ENCODE assay signal across 8 mouse cellular contexts in the genomic region with DNA sequence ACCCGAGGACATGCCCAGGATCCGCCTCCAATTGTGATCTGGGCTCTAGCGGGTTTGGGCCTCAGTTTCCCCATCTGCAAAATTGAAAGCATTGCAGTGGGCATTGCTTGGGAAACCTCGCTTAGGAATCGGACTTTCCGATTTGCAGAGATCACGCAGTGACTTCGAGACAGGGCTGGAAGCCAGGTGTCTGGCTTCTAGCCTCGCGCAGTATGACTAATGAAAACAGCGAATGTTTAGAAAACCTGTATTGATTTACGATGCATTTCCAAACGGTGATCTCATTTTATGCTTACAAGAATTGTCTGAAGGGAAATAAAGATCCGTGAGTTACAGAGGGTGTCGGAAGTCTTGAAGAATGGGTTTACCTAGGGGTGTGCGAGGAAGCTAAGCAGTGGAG. TPM values are rescaled to one million over a fixed set of nuclear protein-coding genes. Genes with fewer than 3 reads are reported as not detected.
DNase-seq lines count a peak whose midpoint lies in the region; ATAC-seq and TF ChIP-seq lines count a peak whose summit lies in the region.

No protein-coding gene starts in this region.

- H3K9me3 ChIP-seq in forebrain, embryonic 16.5 days (ENCODE audit: control insufficient read depth, low read length): no peaks in the 10 kb centered on the region

- peak overlapping the region; percentile 76 for H3K27ac ChIP-seq in liver, adult 2 months (replicated peaks; ENCODE audit: insufficient read depth, low read depth, low read length)
- H3K27ac ChIP-seq in forebrain, embryonic 16.5 days (ENCODE audit: low read length): no peak overlapping the region; the same call in 1 of the 2 replicates

- H3K79me2 ChIP-seq in liver, adult 2 months (ENCODE audit: control insufficient read depth, insufficient read depth, low read length): peaks cover 4% of the 10 kb centered on the region; the same call in 1 of the 2 replicates

- H3K4me1 ChIP-seq in liver, adult 2 months (ENCODE audit: control insufficient read depth, insufficient read depth, low read length): peaks cover 8% of the 10 kb centered on the region
- H3K4me1 ChIP-seq in forebrain, embryonic 16.5 days (replicated peaks; ENCODE audit: control insufficient read depth, insufficient read depth, low read length): peaks cover 22% of the 10 kb centered on the region

- TF ChIP-seq CTCF in liver, adult 2 months (IDR thresholded peaks at IDR 0.05; ENCODE audit: low read depth, low read length): no peak

- H3K27me3 ChIP-seq in liver, adult 2 months (ENCODE audit: control insufficient read depth, insufficient read depth, low read length): no peaks in the 10 kb centered on the region
- H3K27me3 ChIP-seq in forebrain, embryonic 16.5 days (replicated peaks; ENCODE audit: control insufficient read depth, insufficient read depth, low read length): no peaks in the 10 kb centered on the region

- H3K36me3 ChIP-seq in liver, adult 2 months (ENCODE audit: control insufficient read depth, insufficient read depth, low read length): peaks cover 21% of the 10 kb centered on the region
- peaks cover 15% of the 10 kb centered on the region for H3K36me3 ChIP-seq in forebrain, embryonic 16.5 days (ENCODE audit: control insufficient read depth, insufficient read depth)

- peak overlapping the region; percentile 84 for H3K9ac ChIP-seq in liver, adult 2 months (ENCODE audit: low read depth, low read length)
- H3K9ac ChIP-seq in forebrain, embryonic 16.5 days (replicated peaks; ENCODE audit: low read depth, low read length): peak overlapping the region; percentile 89

- ATAC-seq in forebrain, embryonic 16.5 days: no peak
- ATAC-seq in megakaryocyte-erythroid progenitor cell, adult 5-6 weeks (replicated peaks; ENCODE audit: low FRiP score, low TSS enrichment, poor library complexity, severe bottlenecking): 0 out of 2 replicates have a peak, but pooled peaks have one; percentile 18
- ATAC-seq in frontal cortex, adult (ENCODE audit: low TSS enrichment): no peak

- WGBS in liver, adult 2 months: under 1% methylated on average over 16 of the region's 16 CpGs
- WGBS in forebrain, embryonic 16.5 days: under 1% methylated on average over 16 of the region's 16 CpGs

- peak overlapping the region; percentile 78 for H3K4me3 ChIP-seq in liver, adult 2 months (ENCODE audit: insufficient read depth, low read depth, low read length)
- peak overlapping the region; percentile 96 for H3K4me3 ChIP-seq in forebrain, embryonic 16.5 days (replicated peaks; ENCODE audit: low read length)

- H3K4me2 ChIP-seq in forebrain, embryonic 16.5 days (ENCODE audit: low read length): peak overlapping the region; percentile 96

- no peak for TF ChIP-seq POLR2A in liver, adult 2 months (IDR thresholded peaks at IDR 0.05; ENCODE audit: extremely low read depth, insufficient read depth, low read length)

- peak; percentile 84 for DNase-seq in liver, adult 2 months (ENCODE audit: extremely low read depth, low read depth, low spot score)
- DNase-seq in liver: no peak
- DNase-seq in adrenal gland, postnatal 36 days: peak; percentile 55 to 61
- no peak for DNase-seq in spleen, postnatal 14 days (ENCODE audit: low spot score in 2 of 2)
- DNase-seq in urinary bladder, postnatal 4 days (ENCODE audit: low spot score in 2 of 2): no peak

RNA-seq across cellular contexts. Expression of a gene that starts 0.7 kb away (rescaled TPM):
- 95.5 and 100 TPM in 2 replicates for total RNA-seq in liver, adult 2 months (2014; rRNA removed)
- polyA plus RNA-seq in liver, adult 2 months (2012; rRNA removed): 150 and 184 TPM in 2 replicates
- 100 to 1,000 TPM; 122 to 188 TPM for total RNA-seq in adrenal gland, postnatal 36 days (2021)
- polyA plus RNA-seq in forebrain, embryonic 16.5 days (2015; fragmentation: Nextera tagmentation; extraction: Ambion mirVana): 42.8 and 43.3 TPM in 2 replicates
- 148 and 173 TPM in 2 replicates for total RNA-seq in megakaryocyte-erythroid progenitor cell, adult 5-6 weeks (2014; fragmentation: Nextera tagmentation)
- 145 and 393 TPM in 2 replicates for total RNA-seq in megakaryocyte-erythroid progenitor cell, adult 5-6 weeks (2017)

RNA-seq across cellular contexts. Expression of a gene that starts 13.9 kb away (rescaled TPM):
- 7.1 and 8.9 TPM in 2 replicates for total RNA-seq in liver, adult 2 months (2014; rRNA removed)
- 32.2 and 35.2 TPM in 2 replicates for polyA plus RNA-seq in liver, adult 2 months (2012; rRNA removed)
- total RNA-seq in adrenal gland, postnatal 36 days (2021): 100 to 1,000 TPM; 132 to 167 TPM
- polyA plus RNA-seq in forebrain, embryonic 16.5 days (2015; fragmentation: Nextera tagmentation; extraction: Ambion mirVana): 43.7 and 46.1 TPM in 2 replicates
- 23.4 and 41.0 TPM in 2 replicates for total RNA-seq in megakaryocyte-erythroid progenitor cell, adult 5-6 weeks (2014; fragmentation: Nextera tagmentation)
- total RNA-seq in megakaryocyte-erythroid progenitor cell, adult 5-6 weeks (2017): 11.1 and 21.7 TPM in 2 replicates

RNA-seq across cellular contexts. Expression of a gene that starts 24.7 kb away (rescaled TPM):
- total RNA-seq in liver, adult 2 months (2014; rRNA removed): not detected in 2 replicates
- polyA plus RNA-seq in liver, adult 2 months (2012; rRNA removed): not detected in 2 replicates
- not detected for total RNA-seq in adrenal gland, postnatal 36 days (2021)
- 0.16 and 0.56 TPM in 2 replicates for polyA plus RNA-seq in forebrain, embryonic 16.5 days (2015; fragmentation: Nextera tagmentation; extraction: Ambion mirVana)
- total RNA-seq in megakaryocyte-erythroid progenitor cell, adult 5-6 weeks (2014; fragmentation: Nextera tagmentation): not detected in 2 replicates
- total RNA-seq in megakaryocyte-erythroid progenitor cell, adult 5-6 weeks (2017): not detected in 2 replicates

RNA-seq across cellular contexts. Expression of a gene that starts 26.0 kb away (rescaled TPM):
- total RNA-seq in liver, adult 2 months (2014; rRNA removed): 0.18 and 0.40 TPM in 2 replicates
- polyA plus RNA-seq in liver, adult 2 months (2012; rRNA removed): 0.75 and 0.90 TPM in 2 replicates
- 10 to 100 TPM; 34.5 to 36.1 TPM for total RNA-seq in adrenal gland, postnatal 36 days (2021)
- 176 and 195 TPM in 2 replicates for polyA plus RNA-seq in forebrain, embryonic 16.5 days (2015; fragmentation: Nextera tagmentation; extraction: Ambion mirVana)
- total RNA-seq in megakaryocyte-erythroid progenitor cell, adult 5-6 weeks (2014; fragmentation: Nextera tagmentation): 0.10 and 2.4 TPM in 2 replicates
- total RNA-seq in megakaryocyte-erythroid progenitor cell, adult 5-6 weeks (2017): 0.23 and 0.56 TPM in 2 replicates

RNA-seq across cellular contexts. Expression of a gene that starts 41.3 kb away (rescaled TPM):
- not detected in 2 replicates for total RNA-seq in liver, adult 2 months (2014; rRNA removed)
- not detected in 2 replicates for polyA plus RNA-seq in liver, adult 2 months (2012; rRNA removed)
- not detected for total RNA-seq in adrenal gland, postnatal 36 days (2021)
- polyA plus RNA-seq in forebrain, embryonic 16.5 days (2015; fragmentation: Nextera tagmentation; extraction: Ambion mirVana): 0.12 and 0.13 TPM in 2 replicates
- total RNA-seq in megakaryocyte-erythroid progenitor cell, adult 5-6 weeks (2014; fragmentation: Nextera tagmentation): not detected in 2 replicates
- total RNA-seq in megakaryocyte-erythroid progenitor cell, adult 5-6 weeks (2017): not detected in 2 replicates

Comparison
In these comparisons a context has a peak if more than half of its experiments do, and no peak if none do; other contexts are left out.
1. DNase-seq: peak in liver, adult 2 months (single experiment) and adrenal gland, postnatal 36 days (2 of 2); none in liver (single experiment), spleen, postnatal 14 days (0 of 2) and urinary bladder, postnatal 4 days (0 of 2).